Mouse (Mus musculus) thymus, adult 18-20 months (tissue): ENCODE results near the gene Gm28035.

Experiments used
- DNase-seq, 2 experiments: peaks; one replicate each; pipeline ENCODE4 v3.0.0; 2022; ENCODE audit warnings: mixed read lengths in 2 of 2

The Gm28035 gene

GRCm38 (mm10) chr2:30261921-30262839 lies 21.8 kb downstream of the Gm28035 start:
- peak in 1 of 2 experiments; percentile 3 for DNase-seq

DNA sequence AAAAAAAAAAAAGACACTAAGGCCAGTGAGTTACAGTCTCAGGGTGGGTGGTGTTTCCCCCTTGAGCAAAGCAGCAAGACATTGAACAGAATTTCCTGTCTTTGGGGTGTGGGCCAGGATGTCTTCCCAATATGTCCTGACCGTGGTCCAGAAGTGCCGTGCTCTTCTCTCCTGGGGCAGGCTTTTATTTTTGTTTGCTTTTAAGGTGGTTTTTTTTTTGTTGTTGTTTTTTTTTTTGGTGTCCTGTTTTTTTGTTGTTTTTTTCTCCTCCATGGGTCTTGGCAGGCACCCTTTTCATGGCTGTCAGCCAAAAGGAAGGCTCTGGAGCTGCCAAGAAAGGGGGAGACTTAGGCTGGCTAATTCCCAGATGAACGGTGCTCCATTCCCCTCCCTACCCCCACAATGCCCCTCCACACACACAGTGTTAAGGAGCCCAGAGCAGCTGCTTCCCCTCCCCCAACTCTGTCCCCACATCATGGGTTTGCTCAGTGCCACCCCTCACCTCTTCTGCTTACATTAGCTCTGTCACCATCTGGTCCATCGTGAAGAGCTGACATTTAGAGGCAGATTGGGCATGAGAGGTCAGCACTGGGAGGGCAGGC lies 22.6 kb downstream of the Gm28035 start:
- peak in 1 of 2 experiments; percentile 3 for DNase-seq

DNA sequence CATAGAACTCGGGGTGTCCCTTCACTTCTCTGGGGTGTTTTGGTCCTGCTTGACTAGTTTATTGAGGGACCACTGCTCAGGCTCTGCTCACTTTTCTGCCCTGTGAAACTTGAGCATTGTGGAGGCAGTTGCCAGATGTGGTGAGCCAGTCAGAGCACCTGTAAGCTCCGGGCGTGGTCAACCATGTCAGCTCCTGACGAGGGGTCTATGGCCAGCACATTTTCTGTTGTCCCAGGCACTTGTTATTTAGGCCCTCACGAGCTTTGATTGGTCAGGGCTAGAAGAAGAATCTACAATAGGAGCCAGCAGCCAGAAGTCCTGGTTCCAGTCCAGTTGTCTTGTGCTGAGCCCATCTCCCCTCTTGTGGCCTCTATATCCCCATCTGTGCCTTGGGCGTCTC lies 23.4 kb downstream of the Gm28035 start:
- no peak for DNase-seq

DNA sequence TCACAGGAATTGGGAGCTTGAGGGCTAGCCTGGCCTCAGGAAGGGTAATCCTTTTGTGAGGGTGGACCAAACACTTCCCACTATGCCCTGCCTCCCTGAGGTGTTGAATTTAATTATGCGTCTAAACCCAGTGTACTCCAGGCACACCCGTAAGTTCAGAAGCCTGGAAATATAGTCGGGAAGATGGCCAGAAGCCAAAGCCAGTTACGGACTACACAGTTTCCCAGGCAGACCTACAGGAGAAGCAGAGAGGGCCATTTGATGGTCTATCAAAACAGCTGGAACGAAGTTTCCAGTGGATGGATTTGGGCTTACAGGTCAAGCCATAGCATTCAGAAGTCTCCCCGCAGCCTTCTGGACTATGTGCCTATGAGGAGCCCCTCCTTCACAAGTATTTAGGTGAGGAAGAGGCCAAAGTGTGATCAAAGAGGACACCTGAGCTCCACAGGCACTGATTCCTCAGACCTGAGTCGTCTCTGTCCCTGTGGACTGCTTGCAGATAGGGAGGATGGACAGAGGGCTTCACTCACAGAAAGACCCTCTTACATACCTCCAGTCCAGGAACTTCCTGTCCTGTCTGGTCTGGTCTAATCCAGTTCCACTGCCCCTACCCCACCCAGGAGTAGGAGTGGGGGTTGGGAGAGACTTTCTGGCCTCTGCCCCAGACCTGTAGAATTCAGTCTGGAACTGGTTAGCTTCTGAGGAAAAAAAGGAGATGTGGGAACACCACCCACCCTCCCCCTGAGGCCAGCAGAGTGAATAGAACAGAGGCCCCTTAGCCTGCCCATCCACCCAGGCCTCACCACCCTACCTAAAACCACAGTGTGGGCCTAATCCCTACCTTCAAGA lies 24.5 kb downstream of the Gm28035 start:
- no peak for DNase-seq

DNA sequence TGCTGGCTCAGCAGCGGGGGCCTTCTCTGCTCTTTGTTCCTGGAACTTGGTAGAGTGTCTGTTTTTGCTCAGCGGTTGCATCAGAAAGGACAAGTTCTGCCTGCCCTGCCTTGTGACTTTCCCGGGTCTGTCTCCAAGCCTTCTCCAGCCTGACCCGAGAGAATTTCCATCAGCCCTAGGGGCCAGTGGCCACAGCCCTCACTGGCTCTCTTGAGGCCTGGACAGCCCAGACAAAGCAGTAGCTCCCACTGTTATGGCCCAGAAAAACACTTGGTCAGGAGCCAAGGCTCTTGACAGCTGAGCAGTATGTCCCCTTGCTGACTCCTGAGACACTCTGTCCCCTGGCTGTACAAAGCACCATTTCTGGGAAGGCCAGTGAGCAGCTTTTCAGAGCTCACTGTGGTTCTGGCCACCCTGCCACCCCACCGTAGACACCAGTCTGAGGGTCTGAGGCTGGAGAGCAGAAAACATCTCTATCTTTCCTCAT lies 25.4 kb downstream of the Gm28035 start, which contains the start of gene Phyhd1:
Gene Phyhd1 (plus strand): TSS at position 437 of the 487 bp plus-strand sequence.
- DNase-seq: no peak

DNA sequence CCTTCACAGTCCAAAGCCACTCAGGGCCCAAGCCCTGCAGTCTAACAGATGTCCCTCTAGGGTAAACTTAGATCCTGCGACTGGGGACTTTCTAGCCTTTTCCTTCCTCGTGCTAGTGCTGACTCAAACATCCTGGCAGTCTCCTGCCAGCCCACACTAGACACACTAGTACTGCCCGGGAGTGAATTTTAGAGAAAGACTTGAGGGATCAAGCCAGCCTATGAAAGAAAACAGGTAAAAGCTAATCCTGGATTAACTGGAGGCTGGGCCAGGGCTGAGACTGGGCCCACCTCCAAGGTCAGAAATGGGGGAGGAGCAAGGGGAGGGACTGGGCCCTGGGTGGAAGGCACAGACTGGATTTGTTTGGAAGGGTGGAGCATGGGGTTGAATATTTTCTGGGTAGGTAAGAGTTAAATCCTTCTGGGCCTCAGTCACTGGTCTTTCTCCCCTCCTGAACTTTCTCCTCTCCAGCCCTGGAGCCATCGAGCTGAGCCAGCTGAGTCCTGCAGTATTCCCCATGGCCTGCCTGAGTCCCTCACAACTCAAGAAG lies 26.1 kb downstream of the Gm28035 start:
- DNase-seq: no peak

- no peak for DNase-seq
Measured at GRCm38 (mm10) chr2:30267466-30267865, 27.1 kb downstream of the Gm28035 start.

DNA sequence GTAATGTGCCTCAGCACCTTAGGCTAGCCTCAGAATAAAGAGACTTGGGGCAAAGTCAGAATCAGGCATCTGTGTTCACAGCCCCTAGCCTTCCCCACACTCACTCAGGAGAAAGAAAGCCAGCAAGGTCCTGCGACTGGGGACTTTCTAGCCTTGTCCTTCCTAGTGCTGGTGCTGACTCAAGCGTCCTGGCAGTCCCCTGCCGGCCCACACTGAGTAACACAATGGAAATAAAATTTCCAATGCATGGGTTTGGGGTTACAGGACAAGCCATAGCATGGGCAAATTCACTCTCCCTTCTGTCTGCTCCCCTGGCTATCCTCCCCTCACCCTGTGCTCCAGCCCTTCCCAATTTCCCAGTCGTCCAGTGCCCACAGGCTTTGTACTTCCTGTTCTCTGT lies 28.0 kb downstream of the Gm28035 start:
- no peak for DNase-seq

- DNase-seq: no peak
Measured at GRCm38 (mm10) chr2:30269241-30269990, 29.0 kb downstream of the Gm28035 start.

GRCm38 (mm10) chr2:30270134-30270533 lies 29.8 kb downstream of the Gm28035 start:
- no peak for DNase-seq

- DNase-seq: no peak
Measured at GRCm38 (mm10) chr2:30280743-30281142, 40.4 kb downstream of the Gm28035 start, which contains the start of gene Gm28038. Gene Gm28038, plus strand, starts transcription at chr2:30281043.

DNA sequence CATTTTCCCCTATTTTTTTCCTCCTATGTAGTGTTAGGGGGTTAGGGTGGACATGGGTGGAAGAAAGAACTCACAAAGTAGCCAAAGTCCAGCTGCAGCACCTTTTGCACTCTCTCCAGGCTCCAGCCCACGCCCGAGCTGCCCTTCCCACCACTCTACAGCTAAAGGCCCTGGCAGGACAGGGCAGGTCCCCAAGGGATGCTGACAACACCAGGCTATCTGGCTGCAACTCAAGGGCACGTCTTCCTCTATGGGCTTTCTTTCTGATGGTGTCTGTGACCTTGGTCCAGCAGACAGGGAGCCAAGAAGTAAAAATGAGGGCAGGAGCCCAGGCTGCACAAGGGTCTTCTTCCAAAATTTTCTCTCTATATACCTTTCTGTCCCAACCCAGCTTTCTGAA lies 41.3 kb downstream of the Gm28035 start:
- no peak for DNase-seq

- DNase-seq: no peak
Measured at GRCm38 (mm10) chr2:30283193-30283592, 42.8 kb downstream of the Gm28035 start.

DNA sequence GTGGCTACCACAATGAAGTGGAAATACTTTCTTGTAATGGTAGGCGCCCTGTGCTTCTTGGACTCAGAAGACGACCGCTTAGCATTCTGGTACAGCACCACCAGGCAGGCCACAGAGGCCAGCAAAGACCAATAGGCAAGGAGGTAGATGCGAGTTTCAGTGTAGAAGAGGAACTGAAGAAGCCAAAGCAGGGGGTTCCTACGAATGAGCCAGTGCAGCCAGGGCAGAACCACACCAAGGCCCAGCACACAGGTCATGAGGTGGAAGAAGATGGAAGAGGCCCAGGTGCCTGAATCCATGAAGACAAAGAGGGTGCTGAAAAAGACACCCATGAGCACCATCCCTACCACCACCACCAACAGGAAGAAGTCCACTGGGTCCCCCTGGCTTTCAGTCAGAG lies 44.6 kb downstream of the Gm28035 start:
- no peak for DNase-seq

- DNase-seq: peak in 1 of 2 experiments; percentile 16
Measured at GRCm38 (mm10) chr2:30285416-30286181, 45.2 kb downstream of the Gm28035 start.

- peak; percentile 89 to 92 for DNase-seq
Measured at GRCm38 (mm10) chr2:30286192-30287026, 46.0 kb downstream of the Gm28035 start, which contains the start of the genes Dolk and Nup188. Gene Dolk, minus strand, starts transcription at chr2:30286334. Gene Nup188, plus strand, starts transcription at chr2:30286397.

DNA sequence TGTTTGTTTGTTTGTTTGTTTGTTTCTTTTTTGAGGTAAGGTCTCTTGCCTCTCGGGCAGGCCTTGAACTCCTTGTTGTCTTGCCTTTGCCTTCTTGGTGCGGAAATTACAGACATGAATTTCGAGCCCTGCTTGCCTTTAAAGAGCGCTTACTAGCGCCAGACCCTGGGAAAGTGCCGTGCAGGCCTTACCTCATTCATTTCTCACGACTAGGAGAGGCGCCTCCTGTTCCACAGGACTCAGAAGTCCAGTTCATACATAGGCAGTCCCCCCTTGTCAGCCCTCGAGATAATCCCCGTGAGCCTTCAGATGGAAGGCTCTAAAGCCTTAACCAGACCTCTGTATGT lies 46.6 kb downstream of the Gm28035 start:
- DNase-seq: peak in 1 of 2 experiments; percentile 17

DNA sequence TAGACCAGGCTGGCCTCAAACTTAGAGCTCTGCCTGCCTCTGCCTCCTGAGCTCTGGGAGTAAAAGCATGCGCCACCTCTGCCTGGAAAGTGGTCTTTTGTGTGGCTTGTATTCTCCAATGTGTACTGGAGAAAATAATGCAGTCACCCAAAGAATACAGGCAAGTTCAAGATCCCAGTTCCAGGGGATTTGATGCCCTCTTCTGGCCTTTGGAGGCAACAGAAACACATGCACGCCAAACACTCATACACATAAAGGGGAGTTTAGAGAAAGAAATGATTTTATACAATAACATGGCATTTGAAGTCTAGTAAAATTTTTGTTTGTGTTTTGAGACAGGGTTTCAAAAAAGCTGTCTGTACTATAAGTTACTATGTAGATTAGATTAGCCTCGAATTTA lies 59.2 kb downstream of the Gm28035 start:
- DNase-seq: no peak

DNA sequence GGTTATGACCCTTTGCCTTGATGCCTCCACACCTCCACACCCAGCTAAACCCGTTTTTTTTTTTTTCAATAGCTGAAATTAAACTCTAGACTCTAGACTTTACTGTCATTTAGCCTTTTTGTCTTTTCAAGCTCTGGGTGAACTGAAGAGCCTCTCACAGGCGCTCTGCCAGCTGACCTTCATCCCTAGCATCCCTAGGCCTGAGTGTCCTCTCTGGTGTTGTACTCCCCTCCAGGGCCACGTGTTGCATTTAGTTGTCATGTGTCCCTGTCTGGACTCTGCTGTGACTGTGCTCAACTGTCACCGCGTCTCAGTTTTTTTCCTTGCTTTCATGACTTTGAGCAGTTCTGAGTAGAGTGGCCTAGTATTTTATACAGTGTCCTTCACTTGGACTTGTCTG lies 59.6 kb downstream of the Gm28035 start:
- DNase-seq: no peak

DNA sequence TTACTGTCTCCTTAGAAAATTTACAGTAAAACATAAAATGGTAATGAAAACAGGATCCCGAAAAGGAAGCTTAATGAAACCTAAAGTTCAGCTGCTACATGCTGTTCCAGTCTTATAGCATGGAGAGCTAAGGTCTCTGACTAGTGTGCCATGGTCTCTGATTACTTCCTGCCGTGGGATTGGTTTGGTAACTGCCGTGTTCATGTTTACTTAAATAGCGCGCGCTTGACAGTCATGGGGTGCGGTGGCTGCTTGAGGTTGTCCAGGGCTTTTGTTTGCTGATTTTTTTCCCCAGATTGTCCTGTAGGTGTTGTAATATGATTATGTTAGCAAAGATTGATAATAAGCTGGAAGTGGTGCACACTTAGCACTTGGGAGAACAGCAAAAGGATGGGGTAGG lies 65.7 kb downstream of the Gm28035 start:
- no peak for DNase-seq
